In genomic region chr3:137943737-137944154, GRCm38 (mm10) we compare ENCODE assay signal across 1 mouse cellular context.
TF ChIP-seq lines count a peak whose summit lies in the region.

No protein-coding gene starts in this region.

TF ChIP-seq in MEL, 35 proteins besides CTCF, POLR2A, EP300 and RAD21 (continued from another document):
- no peak for TF ChIP-seq E2F4 (IDR thresholded peaks at IDR 0.05; ENCODE audit: borderline replicate concordance, low read depth, low read length)
- no peak for TF ChIP-seq HCFC1 (IDR thresholded peaks at IDR 0.05; ENCODE audit: low read depth, low read length)
- no peak for TF ChIP-seq SMC3 (IDR thresholded peaks at IDR 0.05; ENCODE audit: low read depth, low read length)
- TF ChIP-seq MAFK (IDR thresholded peaks at IDR 0.05; ENCODE audit: borderline replicate concordance, low read depth, low read length) = no peak
- TF ChIP-seq TCF12 (IDR thresholded peaks at IDR 0.05; ENCODE audit: low read depth, low read length) = peak; percentile 69; the same call in 1 of the 2 replicates
- TF ChIP-seq ZMIZ1 (IDR thresholded peaks at IDR 0.05; ENCODE audit: low read depth, low read length) = no peak
- peak; percentile 45; the same call in 1 of the 2 replicates for TF ChIP-seq MYB (IDR thresholded peaks at IDR 0.05; ENCODE audit: low read depth, low read length)
- TF ChIP-seq TBP (IDR thresholded peaks at IDR 0.05; ENCODE audit: low read depth, low read length) = no peak
- TF ChIP-seq GATA1 (IDR thresholded peaks at IDR 0.05; ENCODE audit: low read depth, low read length) = peak; percentile 80
- TF ChIP-seq ETS1 (IDR thresholded peaks at IDR 0.05; ENCODE audit: low read depth, low read length) = peak; percentile 80; the same call in 1 of the 2 replicates
- peak; percentile 73 for TF ChIP-seq TAL1 (IDR thresholded peaks at IDR 0.05; ENCODE audit: low read length)
- TF ChIP-seq ELF1 (IDR thresholded peaks at IDR 0.05; ENCODE audit: low read depth, low read length) = 0 out of 2 replicates have a peak, but pooled peaks have one; percentile 31
- TF ChIP-seq MXI1 (IDR thresholded peaks at IDR 0.05; ENCODE audit: low read depth, low read length) = no peak
- TF ChIP-seq MEF2A (IDR thresholded peaks at IDR 0.05; ENCODE audit: extremely low read depth, insufficient replicate concordance, low read depth, low read length, poor library complexity, severe bottlenecking) = no peak
- no peak for TF ChIP-seq CHD1 (IDR thresholded peaks at IDR 0.05; ENCODE audit: low read depth, low read length)
- TF ChIP-seq POLR2AphosphoS5 (IDR thresholded peaks at IDR 0.05; ENCODE audit: borderline replicate concordance, low read depth, low read length) = no peak
- no peak for TF ChIP-seq KAT2A (conservative IDR thresholded peaks at IDR 0.05; ENCODE audit: low read depth, low read length)
- no peak for TF ChIP-seq GABPA (IDR thresholded peaks at IDR 0.05; ENCODE audit: low read depth, low read length)
- TF ChIP-seq MAX (IDR thresholded peaks at IDR 0.05; ENCODE audit: low read length) = no peak
- no peak for TF ChIP-seq USF2 (IDR thresholded peaks at IDR 0.05; ENCODE audit: borderline replicate concordance in 1 of 2, insufficient read depth in 1 of 2, low read depth in 1 of 2, low read length in 2 of 2)
- TF ChIP-seq CHD2 (IDR thresholded peaks at IDR 0.05; ENCODE audit: low read length) = peak; percentile 50; the same call in 1 of the 2 replicates
